Mouse (Mus musculus) urinary bladder, postnatal 25 days (tissue): ENCODE results near the gene Gcg.

ENCODE experiments used
- DNase-seq: peaks from one replicate; pipeline ENCODE4 v3.0.0; 2022; ENCODE audit warnings: low spot score

Gene Gcg

DNA sequence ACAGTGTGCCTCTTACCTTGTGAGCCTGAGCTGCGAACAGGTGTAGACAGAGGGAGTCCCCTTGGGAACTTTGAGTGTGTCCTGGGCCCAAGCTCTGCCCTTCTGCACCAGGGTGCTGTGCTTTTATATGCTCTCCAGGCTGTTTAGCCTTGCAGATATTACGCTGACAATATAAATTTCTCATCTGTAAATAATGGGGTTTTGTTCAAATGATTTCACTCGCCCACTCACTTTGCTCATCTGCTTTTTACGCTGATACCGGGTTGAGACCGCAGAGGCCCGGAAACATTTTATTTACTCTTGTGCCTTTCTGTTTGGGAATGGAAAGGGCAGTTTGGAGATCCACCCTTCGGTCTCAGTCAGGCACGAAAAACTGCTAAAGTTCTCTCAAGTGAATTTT is at the start of gene Gcg:
TSS of gene Gcg (minus strand) at position 101 of the 400 bp plus-strand sequence.
- DNase-seq, result no peak

DNA sequence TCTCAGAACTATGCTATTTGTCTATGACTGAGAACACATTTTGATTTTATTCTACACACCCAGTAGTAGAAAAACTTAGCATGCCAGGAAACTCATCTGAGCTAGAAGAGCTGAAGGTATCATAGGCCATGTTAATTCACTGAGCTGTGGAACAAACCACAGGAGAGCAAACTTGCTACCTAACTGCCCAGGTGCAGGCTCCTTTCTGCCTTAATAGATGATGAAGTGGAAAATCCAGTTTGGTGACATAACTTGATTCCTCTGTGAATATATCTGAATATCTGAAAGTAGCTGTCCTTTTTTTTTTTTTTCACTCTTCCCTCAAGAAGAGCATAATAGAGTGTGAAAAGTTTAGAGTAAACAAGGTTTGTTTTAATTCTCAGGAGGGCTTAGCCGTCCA is 47.6 kb upstream of the Gcg start:
- no peak for DNase-seq

DNA sequence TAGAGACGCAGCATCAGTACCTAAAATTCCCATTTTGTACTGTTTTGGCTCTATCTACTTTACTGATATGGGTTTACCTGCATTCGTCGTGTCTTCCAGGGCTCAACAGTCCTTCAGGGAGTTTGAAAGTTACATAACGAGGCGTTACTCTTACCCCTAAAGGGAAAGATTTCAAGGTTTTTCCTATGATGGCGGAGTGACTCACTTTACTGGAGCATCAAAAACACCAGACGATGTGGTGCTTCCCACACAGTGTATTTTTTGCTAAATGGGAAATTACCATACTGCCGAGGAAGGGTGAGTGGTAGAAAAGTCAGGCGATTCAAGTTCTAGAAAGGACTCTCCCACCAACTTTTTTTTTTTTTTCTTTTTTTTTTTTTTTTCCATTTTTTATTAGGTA is 42.9 kb upstream of the Gcg start:
- no peak for DNase-seq

DNA sequence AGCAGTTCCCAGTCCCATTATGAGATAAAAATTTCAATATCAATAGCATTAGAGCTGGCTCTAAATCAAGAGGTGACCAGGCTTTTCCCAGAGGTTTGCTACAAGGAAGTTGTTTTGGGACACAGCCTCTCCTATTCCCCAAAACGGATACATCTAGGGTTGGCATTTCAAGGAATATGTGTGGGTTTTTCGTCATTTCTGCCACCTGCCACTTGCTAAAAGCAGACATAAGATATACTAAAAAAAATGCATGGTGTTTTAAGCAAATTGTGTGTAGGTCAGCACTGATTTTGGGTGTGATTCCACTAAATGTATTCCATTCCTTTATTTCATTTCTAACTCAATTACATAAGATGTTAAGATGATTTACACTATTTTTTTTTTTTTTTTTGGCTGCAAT is 34.3 kb upstream of the Gcg start:
- no peak for DNase-seq

DNA sequence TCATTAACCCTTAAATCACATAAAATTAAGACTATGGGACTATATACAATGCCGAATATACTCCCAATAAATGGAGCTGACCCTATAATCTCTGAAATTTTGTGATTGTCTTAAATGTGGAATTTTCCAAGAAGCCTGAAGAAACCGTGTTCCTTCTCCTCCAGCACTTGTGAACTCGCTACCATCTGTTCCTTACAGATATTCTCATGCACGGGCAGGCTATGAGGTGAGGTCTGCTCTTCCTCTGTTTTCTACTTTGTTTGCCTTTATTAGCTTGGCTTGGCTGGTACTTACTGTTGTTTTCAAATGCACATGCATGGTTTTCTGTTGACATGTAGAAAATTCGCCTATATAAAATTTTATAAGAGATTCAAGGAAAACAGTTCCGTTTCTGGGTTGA is 31.0 kb upstream of the Gcg start:
- no peak for DNase-seq

DNA sequence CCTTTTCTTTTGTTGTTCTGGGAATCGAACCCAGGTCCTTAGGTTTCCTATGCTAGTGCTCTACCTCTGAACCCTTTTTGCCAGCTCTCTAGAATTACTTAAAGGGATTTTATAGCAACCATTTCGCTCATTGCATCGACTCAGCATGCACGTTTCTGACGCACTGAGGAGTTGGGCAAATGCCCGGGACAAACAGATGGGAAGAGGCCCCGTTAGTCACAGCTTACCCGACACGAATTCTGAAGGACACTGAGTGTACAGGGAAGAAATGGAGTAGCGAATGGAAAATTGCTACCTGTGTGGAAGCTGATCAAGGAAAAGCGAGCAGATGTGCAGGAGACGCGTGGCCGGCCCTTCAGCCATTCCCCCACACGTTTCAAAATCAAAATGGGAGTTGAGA is 30.0 kb upstream of the Gcg start:
- no peak for DNase-seq

DNA sequence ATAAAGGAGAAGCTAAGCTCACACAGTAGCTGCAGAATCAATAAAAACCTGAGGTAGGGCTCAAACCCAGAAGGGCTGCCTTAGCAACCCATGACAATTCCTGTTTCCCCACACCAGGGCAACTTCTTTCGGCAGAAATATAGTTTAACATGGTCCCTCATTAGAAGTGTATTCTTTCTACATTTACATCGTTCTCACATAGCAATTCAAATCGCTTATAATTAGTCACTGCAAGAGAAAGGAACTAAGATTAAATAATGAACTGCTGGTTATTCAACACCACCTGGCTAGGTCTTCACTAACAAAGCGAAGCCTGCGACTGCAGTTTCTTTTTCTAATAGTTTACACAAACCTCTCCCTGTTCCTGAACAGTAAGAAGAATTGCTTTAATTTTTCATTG is 23.7 kb upstream of the Gcg start:
- no peak for DNase-seq

DNA sequence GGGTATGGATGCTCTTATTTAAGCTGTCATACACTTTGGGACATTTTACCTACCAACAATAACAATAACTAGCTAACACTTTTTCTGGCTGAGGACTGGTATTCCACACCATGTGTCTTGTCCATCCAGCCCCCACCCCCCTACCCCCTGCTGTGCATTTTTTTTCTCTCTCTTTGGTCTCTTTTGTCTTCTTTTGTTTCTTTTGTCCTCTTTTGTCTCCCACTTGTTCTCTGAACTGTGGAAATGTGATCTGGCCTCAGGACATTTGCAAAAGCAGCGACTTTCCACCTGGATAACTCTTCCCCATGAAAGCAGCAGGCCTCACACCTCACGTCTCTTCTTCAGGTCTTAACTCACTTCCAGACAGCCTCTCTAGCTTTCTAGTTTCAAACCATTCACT is 23.0 kb upstream of the Gcg start:
- no peak for DNase-seq

DNA sequence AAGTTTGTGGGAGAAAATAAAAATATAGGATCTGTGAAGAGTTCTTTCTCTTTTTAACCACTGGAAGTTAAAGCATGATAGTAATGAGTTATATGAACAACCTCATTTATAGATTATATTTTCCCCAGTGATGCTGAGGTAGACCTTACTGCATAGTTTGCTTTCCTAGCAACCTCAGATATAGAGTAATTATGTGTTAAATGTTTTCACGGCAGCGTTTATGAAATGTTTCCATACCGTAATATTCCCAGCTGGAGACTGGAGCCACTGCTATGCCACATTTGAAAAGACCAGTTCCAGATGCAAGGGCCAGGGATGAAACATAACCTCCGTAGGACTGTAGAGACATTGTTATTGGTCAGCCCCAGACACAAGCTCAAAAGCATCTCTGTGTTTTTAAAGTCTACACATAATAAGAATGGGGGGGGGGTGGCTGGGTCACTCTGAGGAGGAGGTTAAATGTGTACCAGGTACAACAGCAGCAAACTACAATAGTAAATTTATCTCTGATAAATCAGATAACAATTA is 20.9 kb upstream of the Gcg start:
- DNase-seq, result no peak

DNA sequence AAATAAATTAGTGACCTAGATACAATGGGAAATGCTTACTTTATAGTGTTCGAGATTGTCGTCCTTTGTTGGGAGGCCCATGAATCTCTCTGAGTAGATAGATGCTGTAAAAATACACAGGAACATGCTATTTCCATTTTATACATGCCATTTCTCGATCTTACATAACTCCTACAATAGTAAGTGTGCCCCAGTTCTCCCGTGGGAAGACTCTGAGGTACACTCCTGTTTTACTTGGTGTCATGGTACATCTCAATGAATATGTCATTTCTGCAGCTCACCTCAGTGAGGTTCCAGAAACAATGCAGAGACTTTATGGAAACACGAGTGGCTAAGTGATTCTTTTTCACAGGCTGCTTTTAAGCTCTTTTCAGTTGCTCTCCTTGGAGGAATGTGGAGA is 19.9 kb upstream of the Gcg start:
- DNase-seq, result no peak

DNA sequence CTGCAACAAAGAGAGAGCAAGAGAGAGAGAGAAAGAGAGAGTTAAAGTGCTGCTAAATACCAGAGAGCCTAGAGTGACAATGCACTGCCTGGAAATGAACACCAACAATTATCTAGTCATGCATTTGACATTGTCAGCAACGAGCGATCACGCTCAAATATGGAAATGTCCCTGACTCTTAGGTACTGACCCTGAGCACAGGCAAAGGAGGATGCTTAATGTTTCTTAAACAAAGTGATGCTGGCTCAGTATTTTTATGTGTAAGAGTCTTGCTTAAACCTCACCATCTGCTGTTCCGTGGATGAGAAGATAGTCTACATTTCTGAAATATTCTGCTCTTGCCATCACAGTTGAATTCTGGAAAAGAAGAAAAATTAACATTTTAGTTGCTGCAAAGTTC is 19.1 kb upstream of the Gcg start:
- DNase-seq, result no peak

DNA sequence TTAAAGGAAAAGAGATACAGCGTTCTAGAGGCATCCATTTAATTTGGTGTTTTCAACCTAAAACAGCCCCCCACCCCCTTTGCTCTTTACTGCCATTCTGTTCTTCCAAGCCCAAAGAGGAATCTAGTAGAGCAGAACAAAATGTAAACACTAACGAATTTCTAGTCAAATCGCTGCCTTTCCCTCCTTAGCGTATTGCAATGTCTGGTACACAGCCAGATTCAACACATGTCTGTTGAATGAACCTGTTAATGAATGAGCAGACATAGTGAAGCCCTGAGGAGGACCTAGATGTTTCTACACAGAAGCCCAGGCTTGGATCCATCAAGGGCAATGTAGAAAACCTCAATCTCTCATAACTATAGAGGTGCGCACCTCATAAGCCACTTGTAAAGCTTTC is 15.4 kb upstream of the Gcg start:
- no peak for DNase-seq

DNA sequence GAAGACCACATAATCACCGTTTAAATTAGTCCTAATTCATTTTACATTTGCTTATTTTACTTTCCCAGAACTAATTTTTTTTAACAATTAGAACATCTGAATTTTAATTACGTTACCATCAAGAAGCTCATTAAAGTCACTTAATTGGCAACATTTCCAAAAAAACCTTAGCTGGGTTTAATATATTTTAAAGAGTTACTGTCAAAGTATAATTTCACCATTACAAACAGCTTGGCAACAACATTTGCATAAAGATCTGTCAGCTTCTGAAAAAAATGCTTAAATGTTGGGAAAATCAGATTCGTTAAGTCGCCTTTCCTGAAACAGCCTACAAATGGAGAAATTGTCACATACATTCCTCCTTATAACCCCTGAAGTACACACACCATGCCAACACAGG is 14.6 kb upstream of the Gcg start:
- DNase-seq, result no peak

DNA sequence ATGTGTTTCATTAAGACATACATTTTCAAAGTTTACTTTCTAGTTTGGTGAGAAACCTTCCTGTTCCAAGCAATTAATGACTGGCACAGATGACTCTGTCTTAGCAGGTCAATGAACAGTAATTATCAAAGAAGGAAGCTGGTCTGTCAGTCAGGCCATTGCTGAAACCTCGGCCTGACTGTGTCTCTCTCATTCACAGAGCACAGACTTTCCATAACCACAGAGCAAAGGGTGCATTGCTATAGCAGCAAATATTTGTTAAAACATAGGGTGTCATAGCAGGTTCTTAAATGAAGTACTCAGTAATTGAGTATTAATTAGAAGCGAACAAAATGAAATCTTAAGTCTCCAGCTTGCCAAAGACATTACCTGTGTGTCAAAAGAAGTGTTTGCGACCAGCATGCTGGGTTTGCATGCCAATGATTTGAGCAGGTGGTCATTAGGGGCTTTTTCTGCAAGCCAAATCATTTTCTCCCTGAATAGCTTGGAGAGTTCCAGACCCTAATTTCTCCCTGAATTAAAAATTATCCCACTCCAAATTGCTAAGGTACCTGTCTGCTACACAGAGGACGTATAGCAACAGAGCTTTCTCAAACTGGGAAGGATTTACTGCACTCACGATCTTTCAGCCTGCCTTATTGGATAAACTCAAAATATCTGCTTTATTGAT is 14.0 kb upstream of the Gcg start:
- DNase-seq, result no peak

DNA sequence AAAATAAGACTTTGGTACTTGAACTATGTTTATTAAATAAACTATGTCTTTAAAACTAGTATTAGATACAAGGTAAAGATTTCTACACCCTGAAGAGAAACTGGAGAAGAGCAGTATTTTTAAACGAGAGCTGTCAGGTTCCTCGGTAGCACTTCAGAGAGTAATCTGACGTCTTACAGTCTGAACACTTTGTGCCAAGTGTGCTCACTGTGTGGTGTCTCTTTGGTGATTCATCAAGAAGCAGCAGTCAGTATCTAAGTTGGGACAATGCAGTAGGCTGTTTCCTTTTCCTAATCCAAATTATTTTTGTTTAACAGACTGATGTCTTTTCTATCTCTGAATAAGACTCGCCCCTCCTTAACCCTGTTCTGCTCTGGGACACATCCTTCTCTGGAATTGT is 12.0 kb upstream of the Gcg start:
- no peak for DNase-seq

DNA sequence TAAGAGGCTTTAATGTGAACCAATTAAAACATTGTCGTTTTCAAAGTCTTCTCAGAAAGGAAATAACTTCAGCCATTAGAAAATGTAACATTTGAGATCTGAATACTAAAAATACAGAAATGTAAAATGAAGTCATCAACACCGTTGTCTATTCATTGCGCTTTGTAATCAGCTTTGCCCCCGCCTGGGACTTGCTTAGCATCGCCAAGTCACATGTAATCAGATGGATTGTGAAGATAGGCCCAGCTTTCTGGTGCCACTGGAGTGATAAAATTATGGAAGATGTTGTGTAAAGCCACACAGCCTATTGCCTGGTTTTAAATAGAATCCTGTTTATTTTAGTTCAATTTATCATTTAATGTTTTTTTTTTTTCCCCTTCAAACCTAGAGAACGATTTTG is 6.4 kb upstream of the Gcg start:
- no peak for DNase-seq

DNA sequence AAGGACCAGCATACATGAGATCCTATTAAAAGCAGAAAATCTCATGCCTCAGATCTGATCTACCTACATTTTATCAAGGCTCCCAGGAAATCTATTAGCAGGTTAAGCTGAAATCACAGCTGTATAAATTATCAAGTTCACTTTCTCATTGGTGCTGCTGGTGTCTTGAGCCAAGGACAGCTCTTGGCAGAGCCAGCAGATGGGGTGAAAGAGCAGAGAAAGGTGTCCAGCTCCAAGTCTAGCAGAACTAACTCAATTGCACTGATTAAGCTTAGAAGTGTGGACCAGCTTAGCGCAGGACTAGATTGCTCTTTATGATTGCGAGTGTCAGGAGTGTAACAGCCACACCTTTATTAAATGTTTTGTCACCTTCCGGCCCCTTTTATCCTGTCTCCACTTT is 1.5 kb upstream of the Gcg start:
- no peak for DNase-seq

DNA sequence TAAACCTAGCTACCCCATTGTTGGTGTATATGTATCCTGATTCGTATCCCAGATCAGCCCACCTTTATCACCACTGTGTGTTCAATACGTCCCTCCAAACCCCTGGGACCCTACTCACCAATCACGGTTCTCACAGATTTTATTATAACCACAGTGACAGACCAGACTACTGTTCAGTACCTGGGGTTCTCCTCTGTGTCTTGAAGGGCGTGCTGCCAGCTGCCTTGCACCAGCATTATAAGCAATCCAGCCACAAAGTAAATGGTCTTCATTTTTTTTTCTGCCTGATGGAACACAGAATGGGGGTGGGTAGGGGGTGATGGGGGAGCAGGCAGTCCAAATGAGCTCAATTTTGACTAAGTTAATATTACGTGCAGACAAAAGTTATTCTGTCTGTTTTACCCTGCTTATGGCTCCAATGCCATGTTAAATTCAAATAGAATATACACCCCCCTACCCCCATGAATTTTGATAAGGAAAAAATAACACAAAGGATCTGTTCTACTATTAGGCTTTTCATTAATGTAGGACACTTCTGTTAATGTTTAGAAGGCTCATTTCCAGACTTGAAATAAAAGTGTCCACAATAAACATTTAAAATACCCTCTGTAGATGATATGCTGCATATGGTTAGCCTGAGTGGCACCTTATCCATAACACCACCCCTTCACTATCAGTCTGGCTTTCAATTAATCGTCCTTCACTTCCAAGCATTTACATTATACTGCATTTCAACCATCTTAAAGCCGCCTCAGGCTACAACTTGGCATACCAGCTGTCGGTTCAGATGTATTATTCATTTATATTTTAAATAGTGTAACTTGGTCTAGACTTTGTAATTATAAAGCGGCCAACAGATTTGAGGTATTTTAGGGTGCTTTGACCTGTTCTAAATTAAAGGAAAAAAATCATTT is 2.9 kb downstream of the Gcg start:
- no peak for DNase-seq

DNA sequence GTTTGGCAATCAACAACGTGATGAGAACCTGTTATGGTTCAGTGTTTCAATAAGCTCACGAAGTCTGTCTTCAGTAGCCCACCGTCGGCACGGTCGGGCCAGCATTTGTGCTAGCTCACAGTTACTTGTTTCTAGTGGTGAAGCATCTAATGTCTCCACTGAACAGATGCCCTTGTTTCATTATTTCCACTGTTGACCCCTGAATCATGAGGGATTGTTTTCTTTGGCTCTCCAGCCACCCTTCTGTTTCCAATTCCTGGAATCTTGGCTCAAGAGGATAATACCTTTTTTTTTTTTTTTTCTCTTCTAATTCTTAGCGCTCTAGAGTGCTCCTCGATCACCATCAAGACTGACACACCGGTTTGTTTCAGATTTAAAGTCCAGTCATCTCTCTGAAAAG is 13.9 kb downstream of the Gcg start:
- no peak for DNase-seq

DNA sequence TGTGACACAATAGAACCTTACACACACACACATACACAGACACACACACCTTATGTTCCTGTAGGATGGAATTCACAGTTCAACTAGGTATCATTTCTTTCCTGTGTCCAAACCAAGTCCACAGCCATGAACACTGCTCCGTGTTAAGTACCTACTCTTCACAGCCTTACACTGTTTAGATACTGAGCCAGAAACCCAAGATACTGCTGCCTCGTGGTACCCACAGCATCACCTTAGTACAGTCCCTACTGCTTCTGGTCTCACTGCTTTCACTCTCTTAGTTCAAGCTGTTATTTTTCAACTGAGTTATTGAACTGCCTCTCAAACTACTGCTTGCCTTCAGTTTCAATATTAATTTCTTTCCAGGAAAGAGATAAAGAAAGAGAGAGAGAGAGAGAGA is 20.2 kb downstream of the Gcg start:
- DNase-seq, result no peak

DNA sequence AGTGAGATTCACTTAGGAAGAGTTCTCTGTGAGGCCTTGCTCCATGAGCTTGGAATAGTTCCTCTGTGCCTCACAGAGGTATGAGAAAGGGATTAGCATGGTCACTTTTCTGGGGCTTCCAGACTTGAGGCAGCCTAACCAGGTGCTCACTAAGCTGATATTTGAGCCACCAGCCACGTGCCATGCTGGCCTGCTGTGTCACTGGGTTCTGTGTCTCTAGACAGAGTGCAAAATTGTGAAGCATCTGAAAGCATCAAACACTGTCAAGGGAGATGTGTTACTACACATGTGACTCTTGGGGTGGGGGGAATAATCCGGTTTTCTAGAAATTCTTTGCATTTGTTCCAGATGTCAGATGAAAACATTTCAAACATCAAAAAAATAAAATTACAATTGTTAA is 21.3 kb downstream of the Gcg start:
- no peak for DNase-seq

DNA sequence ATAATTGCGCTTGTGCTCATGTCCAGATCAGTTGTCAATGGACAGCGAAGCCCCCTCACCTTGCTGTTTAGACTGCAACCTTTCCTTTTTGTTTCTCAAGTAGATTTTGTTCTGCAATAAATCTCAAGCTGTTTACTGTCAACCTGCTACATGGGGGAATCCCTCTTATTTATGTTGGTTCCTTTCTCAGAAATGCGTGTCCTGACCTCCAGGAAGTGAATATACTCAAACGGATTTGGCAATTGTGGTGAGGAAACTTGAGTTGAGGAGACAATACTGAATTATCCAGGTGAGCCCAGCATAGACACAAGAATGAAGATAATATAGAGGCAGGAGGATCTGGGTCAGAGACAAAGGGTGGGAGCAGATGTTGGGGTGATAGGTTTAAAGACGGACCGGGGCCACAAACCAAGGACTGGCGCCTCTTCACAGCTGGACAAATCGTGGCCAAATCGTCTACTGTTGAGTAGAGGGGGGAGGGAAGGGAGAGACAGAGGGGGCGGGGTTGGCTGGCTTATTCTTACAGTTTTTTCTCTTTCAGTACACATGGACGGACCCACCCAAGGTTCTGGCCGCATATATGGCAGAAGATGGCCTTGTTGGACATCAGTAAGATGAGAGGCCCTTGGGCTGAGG is 22.5 kb downstream of the Gcg start:
- DNase-seq, result no peak

DNA sequence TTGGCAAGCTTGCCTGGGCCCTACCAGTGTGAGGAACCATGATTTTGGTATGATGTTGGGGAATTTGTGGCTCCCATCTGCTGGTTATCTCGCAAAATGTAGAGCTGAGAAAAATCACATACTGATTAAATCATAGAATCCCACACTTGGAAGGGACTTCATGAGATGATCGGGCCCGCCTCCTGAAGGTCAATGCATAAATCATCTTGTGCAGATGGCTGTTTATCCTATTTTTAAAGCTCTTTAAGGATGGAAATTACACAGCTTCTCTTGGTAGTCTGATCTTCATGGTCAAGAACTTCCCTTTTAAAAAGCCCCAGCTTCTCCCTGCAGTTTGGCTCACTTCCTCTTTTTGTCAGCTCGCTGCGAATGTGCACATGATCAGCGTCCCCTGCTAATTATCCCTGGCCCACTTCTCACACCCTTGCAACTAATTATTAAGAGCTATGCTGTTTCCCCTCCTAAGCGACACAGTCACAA is 23.2 kb downstream of the Gcg start:
- no peak for DNase-seq
